Mouse (Mus musculus): ENCODE measurements around the gene Wdr26.

GRCm38 (mm10) chr1:181229046-181229445, 17.2 kb upstream of the Wdr26 start:
- TF ChIP-seq POLR2A (IDR thresholded peaks at IDR 0.05; ENCODE audit: low read depth, low read length) (no peak), CTCF (IDR thresholded peaks at IDR 0.05; ENCODE audit: extremely low read depth, insufficient read length, insufficient replicate concordance, low read depth, low read length) (no peak)
